Comparison of ENCODE assay signal across 9 mouse cellular contexts in the genomic region with DNA sequence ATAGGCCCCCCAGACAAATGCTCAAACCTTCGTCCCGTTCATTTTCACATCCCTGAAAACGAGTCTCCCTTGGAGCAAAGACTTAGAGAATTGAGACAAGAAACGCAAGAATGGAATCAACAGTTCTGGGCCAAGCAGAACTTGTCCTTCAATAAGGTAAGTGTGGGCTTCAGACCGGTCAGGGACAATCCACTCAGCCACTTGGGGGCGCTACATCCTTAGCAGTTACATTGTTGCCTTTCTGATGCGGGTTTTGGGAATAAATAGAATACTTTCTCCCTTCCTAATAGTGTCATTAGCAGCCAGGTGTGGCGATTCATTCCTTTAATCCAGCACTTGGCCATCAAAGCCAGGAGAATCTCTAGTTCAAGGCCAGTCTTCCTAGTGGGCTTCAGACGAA. TPM values are rescaled to one million over a fixed set of nuclear protein-coding genes. Genes with fewer than 3 reads are reported as not detected.
DNase-seq lines count a peak whose midpoint lies in the region; TF ChIP-seq lines count a peak whose summit lies in the region.
"Had no signal": no experiment of that assay in that cellular context is flagged by ENCODE, and none has a peak within 500 bp of the region (broad histone marks: within the 10 kb centered on the region; RNA-seq: fewer than 3 reads in every experiment).

No protein-coding gene starts in this region.

- peak; percentile 80 for DNase-seq in adrenal gland, postnatal 14 days
- DNase-seq in adrenal gland, adult 2 months: no peak
- DNase-seq in layer of hippocampus, postnatal 14 days (ENCODE audit: low spot score in 2 of 2): peak; percentile 37 to 54
- DNase-seq in layer of hippocampus, adult 9-10 months (ENCODE audit: low spot score): no peak
- peak; percentile 64 for DNase-seq in MEL (ENCODE audit: low read depth, low spot score)
- DNase-seq in embryo, embryonic 11 days: peak; percentile 52
- DNase-seq in splenic B cell, adult 2 months (ENCODE audit: low read depth, low spot score): peak; percentile 64
- DNase-seq in right cerebral cortex, postnatal 25 days: no peak
- DNase-seq: liver, embryonic 13.5 days had no signal

- no peak for TF ChIP-seq POLR2A in MEL (IDR thresholded peaks at IDR 0.05; ENCODE audit: control insufficient read depth in 1 of 2, insufficient read depth in 1 of 2, low read depth in 1 of 2, low read length in 2 of 2, poor library complexity in 1 of 2)

- H3K4me1 ChIP-seq in MEL (ENCODE audit: control insufficient read depth in 1 of 2, insufficient read depth in 2 of 2, low read length in 2 of 2): no peaks in the 10 kb centered on the region

- TF ChIP-seq EP300 in MEL (IDR thresholded peaks at IDR 0.05; ENCODE audit: low read depth in 1 of 2, low read length in 2 of 2): no peak

- H3K79me2 ChIP-seq in MEL (ENCODE audit: control insufficient read depth, insufficient read depth, low read length, poor library complexity): no peaks in the 10 kb centered on the region

- H3K27me3 ChIP-seq in MEL (ENCODE audit: control insufficient read depth in 1 of 2, insufficient read depth in 2 of 2, low read length in 2 of 2): no peaks in the 10 kb centered on the region
- H3K27me3 ChIP-seq in splenic B cell, adult 2 months (ENCODE audit: control insufficient read depth, insufficient read depth, low read length, poor library complexity, severe bottlenecking): no peaks in the 10 kb centered on the region
- H3K27me3 ChIP-seq: liver, embryonic 13.5 days had no signal

- no peaks in the 10 kb centered on the region for H3K36me3 ChIP-seq in MEL (ENCODE audit: control insufficient read depth in 1 of 2, insufficient read depth in 2 of 2, low read length in 2 of 2)
- H3K36me3 ChIP-seq in splenic B cell, adult 2 months (ENCODE audit: control insufficient read depth, insufficient read depth, low read length, poor library complexity, severe bottlenecking): peaks cover 2% of the 10 kb centered on the region; the same call in 1 of the 2 replicates

- H3K9ac ChIP-seq in MEL (ENCODE audit: control insufficient read depth, low read depth, low read length, poor library complexity, severe bottlenecking): no peak overlapping the region
- H3K9ac ChIP-seq: liver, embryonic 13.5 days had no signal

- peak; percentile 65 for TF ChIP-seq RAD21 in MEL (IDR thresholded peaks at IDR 0.05; ENCODE audit: low read depth, low read length)

- no peak overlapping the region for H3K4me3 ChIP-seq in MEL (ENCODE audit: control insufficient read depth in 1 of 2, insufficient read depth in 1 of 2, low read depth in 2 of 2, low read length in 2 of 2)
- H3K4me3 ChIP-seq: liver, embryonic 13.5 days had no signal

- no peaks in the 10 kb centered on the region for H3K9me3 ChIP-seq in MEL (replicated peaks; ENCODE audit: insufficient read depth, low read length)
- H3K9me3 ChIP-seq: liver, embryonic 13.5 days had no signal

- no peak overlapping the region for H3K27ac ChIP-seq in MEL (ENCODE audit: control insufficient read depth, low read depth, low read length)
- H3K27ac ChIP-seq: liver, embryonic 13.5 days had no signal

- peak; percentile 61 to 84 (median 72) for TF ChIP-seq CTCF in MEL (IDR thresholded peaks at IDR 0.05 in 2 of 3, conservative IDR thresholded peaks at IDR 0.05 in 1 of 3; ENCODE audit: control insufficient read depth in 1 of 3, insufficient read depth in 1 of 3, low read depth in 2 of 3, low read length in 3 of 3, poor library complexity in 1 of 3, severe bottlenecking in 1 of 3)

TF ChIP-seq in MEL, 35 proteins besides CTCF, POLR2A, EP300 and RAD21:
- TF ChIP-seq MEF2A (IDR thresholded peaks at IDR 0.05; ENCODE audit: extremely low read depth, insufficient replicate concordance, low read depth, low read length, poor library complexity, severe bottlenecking) (no peak), SMC3 (IDR thresholded peaks at IDR 0.05; ENCODE audit: low read depth, low read length) (peak; percentile 49), TCF12 (IDR thresholded peaks at IDR 0.05; ENCODE audit: low read depth, low read length) (no peak), GABPA (IDR thresholded peaks at IDR 0.05; ENCODE audit: low read depth, low read length) (no peak), ZC3H11A (IDR thresholded peaks at IDR 0.05; ENCODE audit: low read depth, low read length) (0 out of 2 replicates have a peak, but pooled peaks have one; percentile 3), ZMIZ1 (IDR thresholded peaks at IDR 0.05; ENCODE audit: low read depth, low read length) (no peak), RCOR1 (IDR thresholded peaks at IDR 0.05; ENCODE audit: low read depth, low read length) (no peak)

RNA-seq across cellular contexts. Expression of gene Apopt1, which starts 9.6 kb away (rescaled TPM):
- total RNA-seq in adrenal gland, postnatal 14 days (2021): 72.5 and 73.3 TPM in 2 replicates
- 10 to 100 TPM; 67.7 to 70.0 TPM for total RNA-seq in adrenal gland, adult 2 months (2021)
- polyA plus RNA-seq in adrenal gland, adult 2 months (2012; rRNA removed): 191 and 279 TPM in 2 replicates
- total RNA-seq in layer of hippocampus, postnatal 14 days (2021): 10 to 100 TPM; 38.5 to 40.0 TPM
- total RNA-seq in MEL (2012; rRNA removed): 19.3 and 25.7 TPM in 2 replicates
- 10 to 100 TPM in 1 of 2 experiments, not detected in 1; 46.5 TPM for polyA plus RNA-seq in MEL (2012; ENCODE audit: insufficient read depth in 1 of 2, insufficient read length in 2 of 2, low read depth in 1 of 2, low replicate concordance in 2 of 2, missing spikeins in 1 of 2)

RNA-seq across cellular contexts. Expression of gene Bag5, which starts 9.6 kb away (rescaled TPM):
- 32.5 and 34.6 TPM in 2 replicates for total RNA-seq in adrenal gland, postnatal 14 days (2021)
- 10 to 100 TPM; 32.5 to 37.7 TPM for total RNA-seq in adrenal gland, adult 2 months (2021)
- polyA plus RNA-seq in adrenal gland, adult 2 months (2012; rRNA removed): 8.0 and 12.0 TPM in 2 replicates
- total RNA-seq in layer of hippocampus, postnatal 14 days (2021): 10 to 100 TPM; 42.0 to 44.4 TPM
- 33.3 and 38.0 TPM in 2 replicates for total RNA-seq in MEL (2012; rRNA removed)
- polyA plus RNA-seq in MEL (2012; ENCODE audit: insufficient read depth in 1 of 2, insufficient read length in 2 of 2, low read depth in 1 of 2, low replicate concordance in 2 of 2, missing spikeins in 1 of 2): 10 to 100 TPM in 1 of 2 experiments, not detected in 1; 24.0 TPM

RNA-seq across cellular contexts. Expression of gene Klc1, which starts 36.0 kb away (rescaled TPM):
- 99.9 and 115 TPM in 2 replicates for total RNA-seq in adrenal gland, postnatal 14 days (2021)
- total RNA-seq in adrenal gland, adult 2 months (2021): 100 to 1,000 TPM in 1 of 2 experiments, 10 to 100 TPM in 1; 87.7 to 107 TPM
- 61.6 and 71.6 TPM in 2 replicates for polyA plus RNA-seq in adrenal gland, adult 2 months (2012; rRNA removed)
- 100 to 1,000 TPM; 826 to 832 TPM for total RNA-seq in layer of hippocampus, postnatal 14 days (2021)
- total RNA-seq in MEL (2012; rRNA removed): 29.1 and 30.7 TPM in 2 replicates
- 10 to 100 TPM in 1 of 2 experiments, not detected in 1; 60.4 TPM for polyA plus RNA-seq in MEL (2012; ENCODE audit: insufficient read depth in 1 of 2, insufficient read length in 2 of 2, low read depth in 1 of 2, low replicate concordance in 2 of 2, missing spikeins in 1 of 2)

RNA-seq across cellular contexts. Expression of gene Trmt61a, which starts 44.7 kb away (rescaled TPM):
- total RNA-seq in adrenal gland, postnatal 14 days (2021): 14.2 and 15.5 TPM in 2 replicates
- 10 to 100 TPM; 13.7 to 15.8 TPM for total RNA-seq in adrenal gland, adult 2 months (2021)
- 74.9 and 79.6 TPM in 2 replicates for polyA plus RNA-seq in adrenal gland, adult 2 months (2012; rRNA removed)
- 10 to 100 TPM; 15.6 to 17.5 TPM for total RNA-seq in layer of hippocampus, postnatal 14 days (2021)
- total RNA-seq in MEL (2012; rRNA removed): 53.9 and 77.5 TPM in 2 replicates
- 10 to 100 TPM in 1 of 2 experiments, not detected in 1; 41.4 TPM for polyA plus RNA-seq in MEL (2012; ENCODE audit: insufficient read depth in 1 of 2, insufficient read length in 2 of 2, low read depth in 1 of 2, low replicate concordance in 2 of 2, missing spikeins in 1 of 2)

RNA-seq across cellular contexts. Expression of gene Ckb, which starts 50.5 kb away (rescaled TPM):
- 62.6 and 83.5 TPM in 2 replicates for total RNA-seq in adrenal gland, postnatal 14 days (2021)
- 10 to 100 TPM; 30.9 to 96.5 TPM for total RNA-seq in adrenal gland, adult 2 months (2021)
- polyA plus RNA-seq in adrenal gland, adult 2 months (2012; rRNA removed): 192 and 265 TPM in 2 replicates
- 1,000 to 10,000 TPM; 1,245 to 1,280 TPM for total RNA-seq in layer of hippocampus, postnatal 14 days (2021)
- not detected in 2 replicates for total RNA-seq in MEL (2012; rRNA removed)
- polyA plus RNA-seq in MEL (2012; ENCODE audit: insufficient read depth in 1 of 2, insufficient read length in 2 of 2, low read depth in 1 of 2, low replicate concordance in 2 of 2, missing spikeins in 1 of 2): under 1 TPM in 1 of 2 experiments, not detected in 1; 0.08 TPM

Comparison
In these comparisons a context has a peak if more than half of its experiments do, and no peak if none do; other contexts are left out.
1. DNase-seq: peak in adrenal gland, postnatal 14 days (single experiment), layer of hippocampus, postnatal 14 days (2 of 2), MEL (single experiment), embryo, embryonic 11 days (single experiment) and splenic B cell, adult 2 months (single experiment); none in adrenal gland, adult 2 months (single experiment), layer of hippocampus, adult 9-10 months (single experiment) and right cerebral cortex, postnatal 25 days (single experiment).